Mouse (Mus musculus): ENCODE measurements around the gene Igflr1. TPM values are rescaled to one million over a fixed set of nuclear protein-coding genes. Genes with fewer than 3 reads are reported as not detected.

Igflr1 gene
- total RNA-seq, 2 experiments from 2014 or later, result 7.2 TPM; not detected in 1

GRCm38 (mm10) chr7:30587842-30588667 lies 22.8 kb downstream of the Igflr1 start:
- no peak for ATAC-seq (replicated peaks; ENCODE audit: poor library complexity)

- peak; percentile 83 for ATAC-seq (replicated peaks; ENCODE audit: poor library complexity)
Observed at GRCm38 (mm10) chr7:30588676-30589434, 23.6 kb downstream of the Igflr1 start, which contains the start of gene Kmt2b. Kmt2b (minus strand) TSS chr7:30588726.

- peak; percentile 65 for ATAC-seq (replicated peaks; ENCODE audit: poor library complexity)
Observed at GRCm38 (mm10) chr7:30589435-30590301, 24.4 kb downstream of the Igflr1 start.

GRCm38 (mm10) chr7:30590927-30591604 lies 25.8 kb downstream of the Igflr1 start:
- no peak for ATAC-seq (replicated peaks; ENCODE audit: poor library complexity)

GRCm38 (mm10) chr7:30591605-30591951 lies 26.4 kb downstream of the Igflr1 start:
- ATAC-seq (replicated peaks; ENCODE audit: poor library complexity), result no peak

GRCm38 (mm10) chr7:30592772-30593423 lies 27.7 kb downstream of the Igflr1 start:
- no peak for ATAC-seq (replicated peaks; ENCODE audit: poor library complexity)

- no peak for ATAC-seq (replicated peaks; ENCODE audit: poor library complexity)
Observed at GRCm38 (mm10) chr7:30593579-30594509, 28.6 kb downstream of the Igflr1 start.

- ATAC-seq (replicated peaks; ENCODE audit: poor library complexity), result no peak
Observed at GRCm38 (mm10) chr7:30594510-30595024, 29.3 kb downstream of the Igflr1 start.

GRCm38 (mm10) chr7:30596093-30596492 lies 30.9 kb downstream of the Igflr1 start:
- no peak for ATAC-seq (replicated peaks; ENCODE audit: poor library complexity)

GRCm38 (mm10) chr7:30596811-30597210 lies 31.6 kb downstream of the Igflr1 start:
- no peak for ATAC-seq (replicated peaks; ENCODE audit: poor library complexity)

- no peak for ATAC-seq (replicated peaks; ENCODE audit: poor library complexity)
Observed at GRCm38 (mm10) chr7:30598786-30599185, 33.6 kb downstream of the Igflr1 start, which contains the start of gene Zbtb32. Zbtb32 (minus strand) TSS chr7:30598909.

GRCm38 (mm10) chr7:30599933-30600353 lies 34.7 kb downstream of the Igflr1 start:
- peak; percentile 99 for ATAC-seq (replicated peaks; ENCODE audit: poor library complexity)

- ATAC-seq (replicated peaks; ENCODE audit: poor library complexity), result no peak
Observed at GRCm38 (mm10) chr7:30600651-30601050, 35.4 kb downstream of the Igflr1 start.

GRCm38 (mm10) chr7:30602583-30602982 lies 37.4 kb downstream of the Igflr1 start:
- no peak for ATAC-seq (replicated peaks; ENCODE audit: poor library complexity)

- ATAC-seq (replicated peaks; ENCODE audit: poor library complexity), result no peak
Observed at GRCm38 (mm10) chr7:30604424-30604823, 39.2 kb downstream of the Igflr1 start.

- ATAC-seq (replicated peaks; ENCODE audit: poor library complexity), result no peak
Observed at GRCm38 (mm10) chr7:30604944-30605343, 39.7 kb downstream of the Igflr1 start.

GRCm38 (mm10) chr7:30607706-30608309 lies 42.6 kb downstream of the Igflr1 start:
- peak; percentile 93 for ATAC-seq (replicated peaks; ENCODE audit: poor library complexity)

- ATAC-seq (replicated peaks; ENCODE audit: poor library complexity), result no peak
Observed at GRCm38 (mm10) chr7:30608476-30608875, 43.2 kb downstream of the Igflr1 start.

Measured in megakaryocyte progenitor cell, adult 5-6 weeks (primary cell).